Mouse (Mus musculus) spleen, postnatal 10 days (tissue): ENCODE data around the gene Hivep2.

Experiments
- DNase-seq, 2 experiments: peaks; one replicate each; pipeline ENCODE4 v3.0.0; 2021 to 2022; ENCODE audit warnings: low spot score in 2 of 2

The Hivep2 gene

GRCm38 (mm10) chr10:14047661-14048060 lies 81.8 kb downstream of the Hivep2 start:
- DNase-seq, result no peak

GRCm38 (mm10) chr10:14048322-14048915 lies 82.5 kb downstream of the Hivep2 start:
- DNase-seq, result no peak

- no peak for DNase-seq
Observed at GRCm38 (mm10) chr10:14048916-14049445, 83.1 kb downstream of the Hivep2 start.

- DNase-seq, result no peak
Observed at GRCm38 (mm10) chr10:14049686-14050085, 83.8 kb downstream of the Hivep2 start.

GRCm38 (mm10) chr10:14050586-14050985 lies 84.7 kb downstream of the Hivep2 start:
- no peak for DNase-seq

- DNase-seq, result no peak
Observed at GRCm38 (mm10) chr10:14052109-14052689, 86.3 kb downstream of the Hivep2 start.

GRCm38 (mm10) chr10:14054860-14055259 lies 89.0 kb downstream of the Hivep2 start:
- no peak for DNase-seq

- DNase-seq, result no peak
Observed at GRCm38 (mm10) chr10:14055533-14055981, 89.7 kb downstream of the Hivep2 start.

GRCm38 (mm10) chr10:14056057-14056456 lies 90.2 kb downstream of the Hivep2 start:
- DNase-seq, result no peak

GRCm38 (mm10) chr10:14056584-14057451 lies 90.9 kb downstream of the Hivep2 start:
- no peak for DNase-seq

GRCm38 (mm10) chr10:14057841-14058605 lies 92.1 kb downstream of the Hivep2 start:
- no peak for DNase-seq

GRCm38 (mm10) chr10:14058742-14059141 lies 92.9 kb downstream of the Hivep2 start:
- no peak for DNase-seq

GRCm38 (mm10) chr10:14059581-14059980 lies 93.7 kb downstream of the Hivep2 start:
- DNase-seq, result no peak

GRCm38 (mm10) chr10:14060302-14060701 lies 94.4 kb downstream of the Hivep2 start:
- DNase-seq, result no peak

GRCm38 (mm10) chr10:14063226-14063625 lies 97.4 kb downstream of the Hivep2 start:
- DNase-seq, result no peak

- DNase-seq, result no peak
Observed at GRCm38 (mm10) chr10:14064759-14065395, 99.0 kb downstream of the Hivep2 start.

- DNase-seq, result no peak
Observed at GRCm38 (mm10) chr10:14067802-14068201, 101.9 kb downstream of the Hivep2 start.

- DNase-seq, result no peak
Observed at GRCm38 (mm10) chr10:14070498-14071079, 104.7 kb downstream of the Hivep2 start.

GRCm38 (mm10) chr10:14072504-14072903 lies 106.6 kb downstream of the Hivep2 start:
- DNase-seq, result no peak

- no peak for DNase-seq
Observed at GRCm38 (mm10) chr10:14075767-14076166, 109.9 kb downstream of the Hivep2 start.

- DNase-seq, result no peak
Observed at GRCm38 (mm10) chr10:14076880-14077279, 111.0 kb downstream of the Hivep2 start.
